Mouse (Mus musculus): ENCODE measurements around the gene S100a7a.

- TF ChIP-seq POLR2A (IDR thresholded peaks at IDR 0.05; ENCODE audit: control insufficient read depth, extremely low read depth, insufficient read depth, low read length, poor library complexity): no peak
- no peak for TF ChIP-seq CTCF (IDR thresholded peaks at IDR 0.05; ENCODE audit: borderline replicate concordance, control insufficient read depth, extremely low read depth, insufficient read depth, low read length, poor library complexity)
Measured at GRCm38 (mm10) chr3:90638511-90639275, 15.1 kb upstream of the S100a7a start.

Data from thymus, adult 2 months (tissue).